Mouse (Mus musculus) brown adipose tissue, adult 24 weeks (tissue): ENCODE data around the gene Bmpr2. TPM values are rescaled to one million over a fixed set of nuclear protein-coding genes. Genes with fewer than 3 reads are reported as not detected.

Experiments
- H3K27ac ChIP-seq: fragments of 200-500 bp; replicated peaks from 2 replicates; pipeline ENCODE4 v1.5.1; 2012; ENCODE audit warnings: low read depth, mild to moderate bottlenecking, low read length
- H3K4me1 ChIP-seq: fragments of 200-500 bp; 2 replicates; pipeline ENCODE4 v1.6.1; 2012; ENCODE audit warnings: low read length, mixed read lengths; ENCODE audit not compliant: control insufficient read depth, insufficient read depth, insufficient read length
- H3K4me3 ChIP-seq: fragments of 200-500 bp; 2 replicates; pipeline ENCODE4 v1.5.1; 2012; ENCODE audit warnings: low read depth, mild to moderate bottlenecking, low read length, moderate library complexity; ENCODE audit not compliant: insufficient read depth
- polyA plus RNA-seq: library from polyadenylated mRNA; stranded (reverse); fragments of >200 nt; gene quantifications from 2 replicates; pipeline ENCODE4 v1.2.4, GENCODE M21; 2012; ENCODE audit not compliant: missing spikeins, insufficient read depth, insufficient read length

Gene Bmpr2
- polyA plus RNA-seq, 1 experiment: 18.7 TPM

- H3K27ac ChIP-seq: no peak overlapping the region
- H3K4me1 ChIP-seq: peaks cover 3% of the 10 kb centered on the region
- no peak overlapping the region for H3K4me3 ChIP-seq
Observed at GRCm38 (mm10) chr1:59833723-59834122, 70.5 kb downstream of the Bmpr2 start.

GRCm38 (mm10) chr1:59848327-59848726 is 85.1 kb downstream of the Bmpr2 start:
- Histone ChIP-seq H3K4me1 (no peaks in the 10 kb centered on the region), H3K27ac (no peak overlapping the region), H3K4me3 (no peak overlapping the region)

GRCm38 (mm10) chr1:59859046-59859445 is 95.8 kb downstream of the Bmpr2 start:
- Histone ChIP-seq H3K27ac (no peak overlapping the region), H3K4me3 (no peak overlapping the region), H3K4me1 (no peaks in the 10 kb centered on the region)

- H3K4me1 ChIP-seq: no peaks in the 10 kb centered on the region
- H3K4me3 ChIP-seq: no peak overlapping the region
- H3K27ac ChIP-seq: no peak overlapping the region
Observed at GRCm38 (mm10) chr1:59862144-59862543, 98.9 kb downstream of the Bmpr2 start.

GRCm38 (mm10) chr1:59868041-59868440 is 104.8 kb downstream of the Bmpr2 start:
- Histone ChIP-seq H3K4me3 (no peak overlapping the region), H3K27ac (no peak overlapping the region), H3K4me1 (no peaks in the 10 kb centered on the region)

- H3K4me3 ChIP-seq: no peak overlapping the region
- H3K4me1 ChIP-seq: no peaks in the 10 kb centered on the region
- no peak overlapping the region for H3K27ac ChIP-seq
Observed at GRCm38 (mm10) chr1:59874023-59874422, 110.8 kb downstream of the Bmpr2 start.

- no peaks in the 10 kb centered on the region for H3K4me1 ChIP-seq
- H3K4me3 ChIP-seq: no peak overlapping the region
- H3K27ac ChIP-seq: no peak overlapping the region
Observed at GRCm38 (mm10) chr1:59878098-59878497, 114.9 kb downstream of the Bmpr2 start.

- Histone ChIP-seq H3K27ac (no peak overlapping the region), H3K4me3 (no peak overlapping the region), H3K4me1 (peaks cover 10% of the 10 kb centered on the region; the same call in 1 of the 2 replicates)
Observed at GRCm38 (mm10) chr1:59883349-59884134, 120.3 kb downstream of the Bmpr2 start.

- H3K4me3 ChIP-seq: no peak overlapping the region
- H3K4me1 ChIP-seq: peaks cover 10% of the 10 kb centered on the region; the same call in 1 of the 2 replicates
- no peak overlapping the region for H3K27ac ChIP-seq
Observed at GRCm38 (mm10) chr1:59886899-59887298, 123.7 kb downstream of the Bmpr2 start.

GRCm38 (mm10) chr1:59888018-59888417 is 124.8 kb downstream of the Bmpr2 start:
- Histone ChIP-seq H3K27ac (no peak overlapping the region; the same call in 1 of the 2 replicates), H3K4me3 (no peak overlapping the region), H3K4me1 (peaks cover 10% of the 10 kb centered on the region; the same call in 1 of the 2 replicates)

- Histone ChIP-seq H3K4me1 (peaks cover 6% of the 10 kb centered on the region; the same call in 1 of the 2 replicates), H3K27ac (no peak overlapping the region), H3K4me3 (no peak overlapping the region)
Observed at GRCm38 (mm10) chr1:59891185-59891584, 128.0 kb downstream of the Bmpr2 start.

- H3K27ac ChIP-seq: no peak overlapping the region
- no peak overlapping the region for H3K4me3 ChIP-seq
- peaks cover 3% of the 10 kb centered on the region; the same call in 1 of the 2 replicates for H3K4me1 ChIP-seq
Observed at GRCm38 (mm10) chr1:59892777-59893176, 129.6 kb downstream of the Bmpr2 start.

GRCm38 (mm10) chr1:59894025-59894424 is 130.8 kb downstream of the Bmpr2 start:
- Histone ChIP-seq H3K4me3 (no peak overlapping the region), H3K4me1 (no peaks in the 10 kb centered on the region), H3K27ac (no peak overlapping the region)

- H3K4me1 ChIP-seq: peaks cover 2% of the 10 kb centered on the region; the same call in 1 of the 2 replicates
- no peak overlapping the region for H3K4me3 ChIP-seq
- no peak overlapping the region for H3K27ac ChIP-seq
Observed at GRCm38 (mm10) chr1:59895456-59895855, 132.3 kb downstream of the Bmpr2 start.

- peaks cover 9% of the 10 kb centered on the region for H3K4me1 ChIP-seq
- H3K27ac ChIP-seq: no peak overlapping the region
- H3K4me3 ChIP-seq: no peak overlapping the region
Observed at GRCm38 (mm10) chr1:59897147-59897798, 134.1 kb downstream of the Bmpr2 start.

GRCm38 (mm10) chr1:59899679-59900078 is 136.5 kb downstream of the Bmpr2 start:
- Histone ChIP-seq H3K4me3 (no peak overlapping the region), H3K27ac (no peak overlapping the region), H3K4me1 (peaks cover 14% of the 10 kb centered on the region)
